Mouse (Mus musculus): ENCODE data around the gene Lgals7.
"Not testable (repeated sequence)": the region's sequence is repeated elsewhere in the genome, so short reads cannot be mapped to it uniquely, and the experiment has no call there.

Lgals7 gene

DNA sequence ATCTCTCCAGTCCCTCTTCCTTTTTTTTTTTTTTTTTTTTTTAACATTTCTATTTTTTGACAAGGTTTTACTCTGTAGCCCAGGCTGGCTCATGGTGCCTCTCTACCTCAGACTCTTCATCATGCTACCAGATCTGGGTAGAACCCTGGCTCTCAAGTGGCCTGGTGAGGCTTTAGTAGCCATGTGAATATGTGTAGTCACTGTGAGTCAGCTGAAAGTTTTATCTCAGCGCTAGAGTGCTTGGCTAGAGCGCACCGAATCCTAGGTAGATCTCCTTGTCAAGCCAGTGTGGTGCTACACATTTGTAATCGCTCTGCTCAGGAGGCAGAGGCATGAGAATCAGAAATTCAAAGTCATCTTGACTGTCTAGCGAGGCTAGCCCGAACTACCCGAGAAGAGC, 13.5 kb downstream of the Lgals7 start:
- in situ Hi-C loops (cut with MseI, MboI): no loop called here

GRCm38 (mm10) chr7:28877856-28878255, 14.2 kb downstream of the Lgals7 start:
- in situ Hi-C loops (cut with MseI, MboI): no loop called here

GRCm38 (mm10) chr7:28879606-28880005, 16.0 kb downstream of the Lgals7 start:
- in situ Hi-C loops (cut with MseI, MboI): no loop called here

- in situ Hi-C loops (cut with MseI, MboI): no loop called here
These were observed 16.9 kb downstream of the Lgals7 start for GRCm38 (mm10) chr7:28880554-28880953.

DNA sequence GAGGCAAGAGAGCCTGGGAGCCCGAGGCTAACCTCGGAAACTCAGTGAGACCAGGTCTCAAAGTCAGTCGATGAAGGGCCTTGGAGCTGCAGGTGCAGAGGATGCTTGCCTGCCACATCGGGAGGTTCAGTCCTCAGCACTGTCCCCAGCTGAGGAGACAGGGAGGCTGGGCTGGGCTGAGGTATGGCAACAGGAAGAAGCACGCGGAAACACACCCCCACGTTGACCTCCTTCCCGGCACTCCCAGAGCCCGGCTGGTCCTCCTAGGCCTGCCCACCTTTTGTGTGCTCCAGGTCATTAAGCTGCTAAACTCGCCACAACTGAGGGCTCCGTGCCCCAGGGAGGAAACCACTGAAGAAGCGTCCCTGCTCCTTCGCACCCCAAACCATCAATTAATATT, 17.5 kb downstream of the Lgals7 start, which contains the start of gene Capn12:
Gene Capn12 (plus strand): TSS at position 224 of the 400 bp plus-strand sequence.
- in situ Hi-C loops (cut with MseI, MboI): no loop called here

- in situ Hi-C loops (cut with MseI, MboI): no loop called here
These were observed 19.4 kb downstream of the Lgals7 start for GRCm38 (mm10) chr7:28883039-28883438.

DNA sequence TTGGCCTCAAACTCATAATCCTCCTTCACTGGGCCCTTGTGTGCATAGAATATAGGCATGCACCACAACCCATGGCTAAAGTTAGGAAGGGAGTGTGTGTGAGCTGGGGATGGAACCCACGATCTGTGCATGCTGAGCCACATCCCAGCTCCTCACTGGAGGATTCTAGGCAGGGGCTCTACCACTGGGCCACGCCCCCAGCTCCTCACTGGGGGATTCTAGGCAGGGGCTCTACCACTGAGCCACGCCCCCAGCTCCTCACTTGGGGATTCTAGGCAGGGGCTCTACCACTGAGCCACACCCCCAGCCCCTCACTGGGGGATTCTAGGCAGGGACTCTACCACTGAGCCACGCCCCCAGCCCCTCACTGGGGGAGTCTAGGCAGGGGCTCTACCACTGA, 20.1 kb downstream of the Lgals7 start:
- in situ Hi-C loops (cut with MseI, MboI): not testable (repeated sequence)

GRCm38 (mm10) chr7:28886486-28886885, 22.8 kb downstream of the Lgals7 start:
- in situ Hi-C loops (cut with MseI, MboI): no loop called here

- in situ Hi-C loops (cut with MseI, MboI): no loop called here
These were observed 25.1 kb downstream of the Lgals7 start for GRCm38 (mm10) chr7:28888701-28889161.

DNA sequence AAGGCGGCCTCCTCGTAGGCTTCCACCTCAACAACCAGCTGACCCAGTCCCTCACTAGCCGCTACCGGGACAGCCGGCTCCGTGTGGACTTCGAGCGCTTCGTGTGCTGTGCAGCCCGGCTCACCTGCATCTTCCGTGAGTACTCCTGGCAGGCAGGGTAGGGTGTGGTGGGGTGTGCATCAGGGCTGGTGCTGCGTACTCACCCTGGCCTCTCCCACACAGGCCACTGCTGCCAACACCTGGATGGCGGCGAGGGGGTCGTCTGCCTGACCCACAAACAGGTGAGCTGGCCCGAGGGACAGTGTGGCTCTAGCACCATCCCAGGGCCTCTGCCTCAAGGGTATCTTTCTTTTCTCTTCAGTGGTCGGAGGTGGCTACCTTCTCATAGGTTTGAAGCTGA, 28.9 kb downstream of the Lgals7 start:
- in situ Hi-C loops (cut with MseI, MboI): no loop called here

GRCm38 (mm10) chr7:28893643-28894265, 30.1 kb downstream of the Lgals7 start:
- in situ Hi-C loops (cut with MseI, MboI): no loop called here

DNA sequence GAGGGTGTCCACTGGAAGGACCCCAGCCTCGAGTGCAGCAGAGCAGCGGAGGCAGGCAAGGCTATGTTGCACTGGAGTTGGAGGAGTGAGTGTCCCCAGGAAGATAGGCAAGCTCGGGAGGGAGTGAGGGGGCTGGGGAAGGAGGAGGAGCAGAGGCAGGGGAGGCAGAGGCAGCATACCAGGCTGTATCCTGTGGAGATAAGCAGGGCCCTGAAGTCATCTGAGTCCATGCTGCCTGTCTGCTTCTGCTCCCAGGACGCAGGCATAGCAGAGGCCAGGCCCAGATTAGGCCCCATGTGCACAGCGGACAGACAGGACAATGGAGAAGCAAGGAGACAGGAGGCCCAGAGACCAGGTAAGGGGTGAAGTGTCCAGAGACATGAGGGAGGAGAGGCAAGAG, 31.3 kb downstream of the Lgals7 start:
- in situ Hi-C loops (cut with MseI, MboI): no loop called here

- in situ Hi-C loops (cut with MseI, MboI): no loop called here
These were observed 34.0 kb downstream of the Lgals7 start for GRCm38 (mm10) chr7:28897661-28898060.

GRCm38 (mm10) chr7:28899972-28900371, 36.3 kb downstream of the Lgals7 start:
- in situ Hi-C loops (cut with MseI, MboI): no loop called here

DNA sequence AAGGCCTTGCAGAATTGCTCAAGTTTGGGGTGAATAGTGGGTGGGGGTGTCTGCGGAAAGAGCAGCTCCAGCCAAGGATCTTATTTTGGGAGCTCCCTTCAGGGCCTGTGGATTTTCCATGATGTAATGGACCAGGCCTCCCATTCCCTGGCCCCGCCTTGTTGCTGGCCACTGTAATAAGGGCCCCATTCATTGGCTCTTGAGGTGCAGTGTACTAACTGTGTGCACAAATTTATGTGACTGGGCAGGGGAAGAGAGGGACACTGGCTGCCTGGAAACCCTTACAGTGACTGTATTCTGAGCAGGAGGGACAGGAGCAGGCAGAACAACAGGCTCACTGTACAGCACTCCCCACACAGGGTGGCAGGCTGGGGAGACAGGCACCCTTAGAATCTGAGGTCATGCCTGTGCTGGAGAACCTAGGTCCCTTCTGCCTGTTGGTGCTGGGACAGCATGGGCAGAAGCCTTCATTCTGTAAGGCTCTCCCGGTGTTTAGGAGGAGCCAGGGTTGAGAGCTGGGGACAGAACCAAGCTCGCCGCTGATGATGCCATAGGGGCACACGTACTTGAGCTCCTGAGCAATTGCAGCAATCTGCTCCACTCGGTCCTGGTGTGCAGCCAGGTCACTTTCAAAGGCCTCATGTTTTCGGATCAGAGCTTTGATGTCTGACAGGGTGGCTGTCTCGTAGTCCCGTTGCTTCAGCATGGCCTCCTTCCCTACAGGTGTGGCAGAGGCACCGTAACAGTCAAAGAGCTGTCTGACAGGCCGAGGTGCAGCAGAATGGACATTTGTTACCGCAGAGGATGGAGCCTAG, 37.9 kb downstream of the Lgals7 start:
- in situ Hi-C loops (cut with MseI, MboI): no loop called here

DNA sequence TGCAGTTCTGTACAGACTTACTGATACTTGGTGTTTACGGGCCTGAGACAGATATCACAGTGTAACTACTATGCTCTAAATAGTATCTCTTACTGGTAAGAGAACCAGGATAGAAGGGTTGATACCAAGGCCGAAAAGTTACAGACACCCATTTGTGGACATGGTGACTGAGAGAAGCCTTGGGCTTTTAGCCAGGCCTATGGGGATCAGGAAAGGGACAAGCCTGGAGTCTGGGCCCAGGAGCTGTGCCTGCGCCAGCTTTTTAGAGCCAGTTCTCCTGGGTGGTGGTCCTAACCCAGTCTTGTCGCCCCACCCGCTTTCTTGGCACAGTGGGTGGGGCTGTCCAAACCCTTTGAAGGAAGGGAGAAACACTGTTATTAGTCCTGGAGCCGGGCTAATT, 38.5 kb downstream of the Lgals7 start:
- in situ Hi-C loops (cut with MseI, MboI): no loop called here

DNA sequence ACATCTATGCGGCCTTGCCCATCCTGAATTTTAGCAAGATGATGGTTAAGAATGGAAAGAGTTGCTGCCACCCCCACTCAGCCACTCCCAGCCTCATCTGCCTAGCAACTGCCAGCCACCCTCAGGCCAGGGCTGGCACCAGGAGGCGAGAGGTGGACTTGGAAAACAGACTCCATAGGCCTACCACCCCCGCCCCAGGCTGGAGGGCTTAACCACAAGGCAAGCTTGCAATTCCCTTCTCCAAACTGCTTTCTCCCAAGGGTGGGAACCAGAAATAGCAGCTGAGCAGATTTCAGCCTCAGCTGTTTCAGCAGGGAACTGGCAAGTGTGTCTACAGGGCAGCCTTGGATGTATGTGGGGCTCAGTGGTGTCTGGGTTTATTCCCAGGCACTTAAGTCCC, 39.2 kb downstream of the Lgals7 start:
- in situ Hi-C loops (cut with MseI, MboI): no loop called here

DNA sequence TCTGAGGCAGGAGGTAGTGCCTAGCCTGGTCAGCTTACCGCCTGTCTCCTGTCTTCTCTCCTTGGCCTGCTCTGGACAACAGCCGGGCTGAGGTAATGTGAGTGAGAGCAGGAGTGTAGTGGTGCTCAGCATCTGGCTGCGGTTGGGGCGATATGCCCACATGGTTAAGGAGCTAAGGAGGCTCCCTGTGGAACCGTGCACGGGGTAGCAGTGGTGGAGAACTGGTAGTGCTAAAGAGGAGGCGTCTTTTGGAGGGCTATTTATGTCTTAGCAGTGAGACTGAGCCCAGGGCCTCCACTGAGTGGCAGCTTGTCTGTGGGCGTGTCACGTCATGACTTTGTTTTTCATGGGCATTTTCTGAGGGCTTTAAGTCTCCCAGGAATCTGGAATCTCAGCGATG, 40.1 kb downstream of the Lgals7 start:
- in situ Hi-C loops (cut with MseI, MboI): no loop called here

- in situ Hi-C loops (cut with MseI, MboI): no loop called here
These were observed 43.5 kb downstream of the Lgals7 start for GRCm38 (mm10) chr7:28907195-28907594.

DNA sequence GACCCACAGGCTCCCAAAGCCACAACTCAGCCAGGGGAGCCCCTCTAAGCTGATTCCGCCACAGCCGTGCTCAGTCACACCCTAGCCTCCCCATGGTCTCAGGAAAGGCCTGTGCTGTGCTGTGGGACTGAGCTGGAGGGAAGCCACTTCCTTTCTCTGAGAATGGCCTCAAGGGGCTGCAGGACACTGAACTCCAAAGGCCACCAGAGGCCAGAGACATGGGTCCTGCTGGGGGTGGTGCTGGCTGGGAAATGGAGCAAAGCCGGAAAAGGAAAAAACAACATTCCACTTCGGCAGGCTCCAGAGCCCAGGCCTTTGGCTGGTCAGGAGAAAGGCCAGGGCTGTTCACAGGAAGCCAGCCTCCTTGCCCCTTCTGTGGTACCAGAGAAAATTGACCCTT, 48.0 kb downstream of the Lgals7 start:
- in situ Hi-C loops (cut with MseI, MboI): no loop called here

GRCm38 (mm10) chr7:28913171-28913570, 49.5 kb downstream of the Lgals7 start:
- in situ Hi-C loops (cut with MseI, MboI): no loop called here

All from mouse trophoblast stem cell (cell line).